Mouse (Mus musculus): ENCODE measurements around the gene Cmip.

GRCm38 (mm10) chr8:117409056-117409455 lies 152.2 kb downstream of the Cmip start:
- TF ChIP-seq CTCF (IDR thresholded peaks at IDR 0.05; ENCODE audit: control insufficient read depth, insufficient read depth, low read length) = no peak
- no peak for TF ChIP-seq POLR2A (IDR thresholded peaks at IDR 0.05; ENCODE audit: borderline replicate concordance, control insufficient read depth, low read depth, low read length)

All from bone marrow, adult 2 months (tissue).